Mouse (Mus musculus): ENCODE measurements around the gene Mmp23. TPM values are rescaled to one million over a fixed set of nuclear protein-coding genes. Genes with fewer than 3 reads are reported as not detected.

Gene Mmp23
- polyA plus RNA-seq, 1 experiment from 2014 or later: 77.2 TPM

GRCm38 (mm10) chr4:155606825-155607224, 46.4 kb downstream of the Mmp23 start:
- no peak overlapping the region for H3K4me2 ChIP-seq (ENCODE audit: low read length)
- 28% methylated on average over 2 of the region's 2 CpGs for WGBS
- no peaks in the 10 kb centered on the region for H3K27me3 ChIP-seq (ENCODE audit: insufficient read depth, low read length)
- TF ChIP-seq CTCF (IDR thresholded peaks at IDR 0.05; ENCODE audit: low read depth): no peak
- H3K36me3 ChIP-seq (ENCODE audit: insufficient read depth, low read length): peaks cover 15% of the 10 kb centered on the region; the same call in 1 of the 2 replicates
- H3K4me3 ChIP-seq (replicated peaks; ENCODE audit: low read depth, low read length): no peak overlapping the region
- DNase-seq (ENCODE audit: low spot score) (peak; percentile 67), ATAC-seq (replicated peaks; ENCODE audit: low FRiP score, low read depth) (peak; percentile 44; the same call in 1 of the 2 replicates)
- no peak overlapping the region for H3K9ac ChIP-seq (ENCODE audit: low read depth, low read length)
- no peaks in the 10 kb centered on the region for H3K9me3 ChIP-seq (replicated peaks; ENCODE audit: low read length)
- H3K27ac ChIP-seq: no peak overlapping the region
- no peaks in the 10 kb centered on the region for H3K4me1 ChIP-seq (replicated peaks; ENCODE audit: insufficient read depth, low read length)

GRCm38 (mm10) chr4:155605132-155605531, 48.1 kb downstream of the Mmp23 start:
- DNase-seq (ENCODE audit: low spot score) (no peak), ATAC-seq (replicated peaks; ENCODE audit: low FRiP score, low read depth) (no peak)
- Histone ChIP-seq H3K4me3 (replicated peaks; ENCODE audit: low read depth, low read length) (no peak overlapping the region), H3K4me2 (ENCODE audit: low read length) (no peak overlapping the region), H3K4me1 (replicated peaks; ENCODE audit: insufficient read depth, low read length) (no peaks in the 10 kb centered on the region), H3K9ac (ENCODE audit: low read depth, low read length) (no peak overlapping the region), H3K27me3 (ENCODE audit: insufficient read depth, low read length) (no peaks in the 10 kb centered on the region), H3K9me3 (replicated peaks; ENCODE audit: low read length) (no peaks in the 10 kb centered on the region), H3K27ac (no peak overlapping the region), H3K36me3 (ENCODE audit: insufficient read depth, low read length) (peaks cover 4% of the 10 kb centered on the region; the same call in 1 of the 2 replicates)
- no peak for TF ChIP-seq CTCF (IDR thresholded peaks at IDR 0.05; ENCODE audit: low read depth)
- 89% methylated on average over 4 of the region's 4 CpGs for WGBS

- H3K4me3 ChIP-seq (replicated peaks; ENCODE audit: low read depth, low read length): no peak overlapping the region
- ATAC-seq (replicated peaks; ENCODE audit: low FRiP score, low read depth) (no peak), DNase-seq (ENCODE audit: low spot score) (no peak)
- H3K9me3 ChIP-seq (replicated peaks; ENCODE audit: low read length): no peaks in the 10 kb centered on the region
- H3K27me3 ChIP-seq (ENCODE audit: insufficient read depth, low read length): no peaks in the 10 kb centered on the region
- 86% methylated on average over 6 of the region's 6 CpGs for WGBS
- no peak overlapping the region for H3K4me2 ChIP-seq (ENCODE audit: low read length)
- no peaks in the 10 kb centered on the region for H3K36me3 ChIP-seq (ENCODE audit: insufficient read depth, low read length)
- no peak for TF ChIP-seq CTCF (IDR thresholded peaks at IDR 0.05; ENCODE audit: low read depth)
- H3K27ac ChIP-seq: no peak overlapping the region
- no peak overlapping the region for H3K9ac ChIP-seq (ENCODE audit: low read depth, low read length)
- no peaks in the 10 kb centered on the region for H3K4me1 ChIP-seq (replicated peaks; ENCODE audit: insufficient read depth, low read length)
Measured at GRCm38 (mm10) chr4:155603801-155604200, 49.4 kb downstream of the Mmp23 start.

GRCm38 (mm10) chr4:155602753-155603152, 50.4 kb downstream of the Mmp23 start:
- no peak overlapping the region for H3K27ac ChIP-seq
- no peak overlapping the region for H3K4me3 ChIP-seq (replicated peaks; ENCODE audit: low read depth, low read length)
- 92% methylated on average over 1 of the region's 1 CpGs for WGBS
- ATAC-seq (replicated peaks; ENCODE audit: low FRiP score, low read depth): no peak
- no peak for TF ChIP-seq CTCF (IDR thresholded peaks at IDR 0.05; ENCODE audit: low read depth)
- no peak for DNase-seq (ENCODE audit: low spot score)
- no peaks in the 10 kb centered on the region for H3K4me1 ChIP-seq (replicated peaks; ENCODE audit: insufficient read depth, low read length)
- no peaks in the 10 kb centered on the region for H3K9me3 ChIP-seq (replicated peaks; ENCODE audit: low read length)
- H3K4me2 ChIP-seq (ENCODE audit: low read length): peak overlapping the region; percentile 96; the same call in 1 of the 2 replicates
- H3K9ac ChIP-seq (ENCODE audit: low read depth, low read length): no peak overlapping the region
- H3K36me3 ChIP-seq (ENCODE audit: insufficient read depth, low read length): no peaks in the 10 kb centered on the region
- H3K27me3 ChIP-seq (ENCODE audit: insufficient read depth, low read length): no peaks in the 10 kb centered on the region

- whole genome bisulfite sequencing: 2% methylated on average over 31 of the region's 31 CpGs
- H3K9ac ChIP-seq (ENCODE audit: low read depth, low read length): peak overlapping the region; percentile 77
- ATAC-seq (replicated peaks; ENCODE audit: low FRiP score, low read depth): peak; percentile 33
- no peaks in the 10 kb centered on the region for H3K4me1 ChIP-seq (replicated peaks; ENCODE audit: insufficient read depth, low read length)
- no peak for DNase-seq (ENCODE audit: low spot score)
- H3K9me3 ChIP-seq (replicated peaks; ENCODE audit: low read length): no peaks in the 10 kb centered on the region
- TF ChIP-seq CTCF (IDR thresholded peaks at IDR 0.05; ENCODE audit: low read depth): no peak
- H3K36me3 ChIP-seq (ENCODE audit: insufficient read depth, low read length): no peaks in the 10 kb centered on the region
- peak overlapping the region; percentile 58 for H3K4me3 ChIP-seq (replicated peaks; ENCODE audit: low read depth, low read length)
- peak overlapping the region; percentile 96 for H3K4me2 ChIP-seq (ENCODE audit: low read length)
- peak overlapping the region; percentile 96 for H3K27ac ChIP-seq
- H3K27me3 ChIP-seq (ENCODE audit: insufficient read depth, low read length): no peaks in the 10 kb centered on the region
Measured at GRCm38 (mm10) chr4:155601997-155602456, 51.2 kb downstream of the Mmp23 start.

- DNase-seq (ENCODE audit: low spot score) (peak; percentile 97), ATAC-seq (replicated peaks; ENCODE audit: low FRiP score, low read depth) (peak; percentile 95)
- under 1% methylated on average over 63 of the region's 65 CpGs for whole genome bisulfite sequencing
- H3K9ac ChIP-seq (ENCODE audit: low read depth, low read length): peak within 1 kb of the TSS; percentile 77
- H3K27me3 ChIP-seq (ENCODE audit: insufficient read depth, low read length): no peaks in the 10 kb centered on the region
- H3K27ac ChIP-seq: peak within 1 kb of the TSS; percentile 96
- H3K4me2 ChIP-seq (ENCODE audit: low read length): peak within 1 kb of the TSS; percentile 96
- TF ChIP-seq CTCF (IDR thresholded peaks at IDR 0.05; ENCODE audit: low read depth): peak; percentile 44
- no peaks in the 10 kb centered on the region for H3K9me3 ChIP-seq (replicated peaks; ENCODE audit: low read length)
- H3K4me3 ChIP-seq (replicated peaks; ENCODE audit: low read depth, low read length): peak within 1 kb of the TSS; percentile 58
- no peaks in the 10 kb centered on the region for H3K36me3 ChIP-seq (ENCODE audit: insufficient read depth, low read length)
- no peaks in the 10 kb centered on the region for H3K4me1 ChIP-seq (replicated peaks; ENCODE audit: insufficient read depth, low read length)
Measured at GRCm38 (mm10) chr4:155601091-155601996, 51.8 kb downstream of the Mmp23 start, which contains the start of gene Slc35e2. Slc35e2 (plus strand) TSS chr4:155601416.

Other genes starting within 250 kb of the Mmp23 start
- 0.62 and 0.74 TPM in 2 replicates for gene Cfap74, start 244.2 kb downstream of the Mmp23 start, polyA plus RNA-seq (2015; fragmentation: Nextera tagmentation; extraction: Ambion mirVana)
- 6.5 and 7.3 TPM in 2 replicates for gene Tmem52, start 184.3 kb downstream of the Mmp23 start, polyA plus RNA-seq (2015; fragmentation: Nextera tagmentation; extraction: Ambion mirVana)
- 376 and 406 TPM in 2 replicates for gene Gnb1, start 162.0 kb downstream of the Mmp23 start, polyA plus RNA-seq (2015; fragmentation: Nextera tagmentation; extraction: Ambion mirVana)
- gene Nadk, start 91.0 kb downstream of the Mmp23 start, polyA plus RNA-seq (2015; fragmentation: Nextera tagmentation; extraction: Ambion mirVana): 76.8 and 83.0 TPM in 2 replicates
- gene Slc35e2, start 52.0 kb downstream of the Mmp23 start, polyA plus RNA-seq (2015; fragmentation: Nextera tagmentation; extraction: Ambion mirVana): 6.4 and 6.6 TPM in 2 replicates
- gene Cdk11b, start 28.5 kb downstream of the Mmp23 start, polyA plus RNA-seq (2015; fragmentation: Nextera tagmentation; extraction: Ambion mirVana): 60.0 and 65.4 TPM in 2 replicates
- not detected in 2 replicates for gene Gm10563, start 8.0 kb downstream of the Mmp23 start, polyA plus RNA-seq (2015; fragmentation: Nextera tagmentation; extraction: Ambion mirVana)
- 19.6 and 21.0 TPM in 2 replicates for gene Mib2, start 15.8 kb upstream of the Mmp23 start, polyA plus RNA-seq (2015; fragmentation: Nextera tagmentation; extraction: Ambion mirVana)
- 9.1 and 12.1 TPM in 2 replicates for gene Fndc10, start 41.0 kb upstream of the Mmp23 start, polyA plus RNA-seq (2015; fragmentation: Nextera tagmentation; extraction: Ambion mirVana)
- 151 and 159 TPM in 2 replicates for gene Ssu72, start 51.4 kb upstream of the Mmp23 start, polyA plus RNA-seq (2015; fragmentation: Nextera tagmentation; extraction: Ambion mirVana)
- gene Tmem240, start 81.4 kb upstream of the Mmp23 start, polyA plus RNA-seq (2015; fragmentation: Nextera tagmentation; extraction: Ambion mirVana): 0.47 and 0.68 TPM in 2 replicates
- gene Atad3a, start 107.7 kb upstream of the Mmp23 start, polyA plus RNA-seq (2015; fragmentation: Nextera tagmentation; extraction: Ambion mirVana): 92.1 and 92.2 TPM in 2 replicates
- gene Vwa1, start 121.3 kb upstream of the Mmp23 start, polyA plus RNA-seq (2015; fragmentation: Nextera tagmentation; extraction: Ambion mirVana): 14.8 and 16.4 TPM in 2 replicates
- gene Tmem88b, start 132.5 kb upstream of the Mmp23 start, polyA plus RNA-seq (2015; fragmentation: Nextera tagmentation; extraction: Ambion mirVana): 0.16 and 0.22 TPM in 2 replicates
- 0.28 and 0.29 TPM in 2 replicates for gene Ankrd65, start 137.1 kb upstream of the Mmp23 start, polyA plus RNA-seq (2015; fragmentation: Nextera tagmentation; extraction: Ambion mirVana)
- 283 and 294 TPM in 2 replicates for gene Mrpl20, start 149.5 kb upstream of the Mmp23 start, polyA plus RNA-seq (2015; fragmentation: Nextera tagmentation; extraction: Ambion mirVana)
- 103 and 109 TPM in 2 replicates for gene Ccnl2, start 159.1 kb upstream of the Mmp23 start, polyA plus RNA-seq (2015; fragmentation: Nextera tagmentation; extraction: Ambion mirVana)
- 169 and 171 TPM in 2 replicates for gene Aurkaip1, start 177.9 kb upstream of the Mmp23 start, polyA plus RNA-seq (2015; fragmentation: Nextera tagmentation; extraction: Ambion mirVana)
- 100 and 111 TPM in 2 replicates for gene Mxra8, start 186.3 kb upstream of the Mmp23 start, polyA plus RNA-seq (2015; fragmentation: Nextera tagmentation; extraction: Ambion mirVana)
- 9.9 and 16.6 TPM in 2 replicates for gene Dvl1, start 194.0 kb upstream of the Mmp23 start, polyA plus RNA-seq (2015; fragmentation: Nextera tagmentation; extraction: Ambion mirVana)
- gene Tas1r3, start 210.0 kb upstream of the Mmp23 start, polyA plus RNA-seq (2015; fragmentation: Nextera tagmentation; extraction: Ambion mirVana): 0.18 TPM in 2 replicates
- 14.8 and 17.2 TPM in 2 replicates for gene Cptp, start 216.1 kb upstream of the Mmp23 start, polyA plus RNA-seq (2015; fragmentation: Nextera tagmentation; extraction: Ambion mirVana)
- 40.3 and 45.7 TPM in 2 replicates for gene Ints11, start 216.2 kb upstream of the Mmp23 start, polyA plus RNA-seq (2015; fragmentation: Nextera tagmentation; extraction: Ambion mirVana)
- 33.8 and 38.0 TPM in 2 replicates for gene Pusl1, start 238.4 kb upstream of the Mmp23 start, polyA plus RNA-seq (2015; fragmentation: Nextera tagmentation; extraction: Ambion mirVana)
- gene Acap3, start 238.4 kb upstream of the Mmp23 start, polyA plus RNA-seq (2015; fragmentation: Nextera tagmentation; extraction: Ambion mirVana): 8.2 and 8.4 TPM in 2 replicates